Mouse (Mus musculus): ENCODE measurements around the gene Chil1. TPM values are rescaled to one million over a fixed set of nuclear protein-coding genes. Genes with fewer than 3 reads are reported as not detected.

Chil1 gene
- polyA plus RNA-seq (2015; fragmentation: Nextera tagmentation; extraction: Ambion mirVana) = 11.6 and 12.1 TPM in 2 replicates

DNA sequence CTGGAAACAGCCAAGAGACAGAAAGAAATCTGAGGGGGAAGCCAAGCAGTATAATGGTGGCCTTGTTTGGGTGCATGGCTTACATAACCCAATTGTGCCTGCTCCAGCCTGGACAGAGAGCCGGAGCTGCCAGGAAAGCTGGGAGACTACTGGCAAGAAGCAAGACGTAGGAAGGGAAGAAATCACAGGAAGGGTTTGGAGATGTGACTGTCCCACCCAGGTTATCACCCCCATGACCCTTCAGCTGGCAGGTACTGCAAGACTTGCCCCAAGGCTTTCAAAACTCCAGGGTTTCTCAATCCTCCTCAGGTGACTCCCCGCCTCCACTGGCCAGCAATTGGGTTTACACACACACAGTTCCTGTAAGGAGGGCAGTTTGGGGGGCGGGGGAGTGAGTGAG lies at the start of gene Chil1:
Gene Chil1 (plus strand): TSS at position 152 of the 400 bp plus-strand sequence.
- peak within 1 kb of the TSS; percentile 63; the same call in 1 of the 2 replicates for H3K27ac ChIP-seq
- no peaks in the 10 kb centered on the region for H3K9me3 ChIP-seq
- H3K36me3 ChIP-seq = no peaks in the 10 kb centered on the region
- no peak within 1 kb of the TSS for H3K9ac ChIP-seq
- 0 out of 2 replicates have a peak, but pooled peaks have one; percentile 36 for ATAC-seq (ENCODE audit: low FRiP score, low read depth)
- H3K4me2 ChIP-seq (replicated peaks) = 0 out of 2 replicates have a peak within 1 kb of the TSS, but pooled peaks have one; percentile 11
- H3K4me1 ChIP-seq = peaks cover 24% of the 10 kb centered on the region
- WGBS = 46% methylated on average over 4 of the region's 4 CpGs
- no peaks in the 10 kb centered on the region for H3K27me3 ChIP-seq
- H3K4me3 ChIP-seq = no peak within 1 kb of the TSS

DNA sequence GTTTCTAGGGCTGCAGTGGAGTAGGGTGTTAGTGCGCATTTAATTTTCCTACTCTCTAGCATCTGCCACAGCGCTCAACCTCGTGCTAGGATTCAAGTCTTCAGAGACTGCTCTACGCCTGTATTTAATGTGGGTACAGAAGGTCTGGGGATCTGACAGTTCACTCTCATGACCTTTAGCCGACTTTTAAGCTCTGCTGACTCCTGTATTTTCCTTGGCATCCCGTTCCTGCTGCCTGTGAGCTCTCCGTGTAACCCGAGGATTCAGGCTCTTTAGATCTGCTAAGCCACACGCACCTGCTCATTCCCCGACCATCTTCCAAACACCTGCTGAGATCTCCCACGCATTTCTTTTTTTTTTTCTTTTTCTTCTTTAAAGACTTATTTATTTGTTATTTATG lies 48.7 kb upstream of the Chil1 start:
- no peak for ATAC-seq (ENCODE audit: low FRiP score, low read depth)
- WGBS = 53% methylated on average over 11 of the region's 11 CpGs
- Histone ChIP-seq H3K27me3 (no peaks in the 10 kb centered on the region), H3K9me3 (0 out of 2 replicates have a peak, but pooled peaks cover 8% of the 10 kb centered on the region), H3K27ac (no peak overlapping the region), H3K4me3 (no peak overlapping the region), H3K9ac (no peak overlapping the region), H3K4me1 (no peaks in the 10 kb centered on the region), H3K4me2 (replicated peaks) (no peak overlapping the region), H3K36me3 (no peaks in the 10 kb centered on the region)

DNA sequence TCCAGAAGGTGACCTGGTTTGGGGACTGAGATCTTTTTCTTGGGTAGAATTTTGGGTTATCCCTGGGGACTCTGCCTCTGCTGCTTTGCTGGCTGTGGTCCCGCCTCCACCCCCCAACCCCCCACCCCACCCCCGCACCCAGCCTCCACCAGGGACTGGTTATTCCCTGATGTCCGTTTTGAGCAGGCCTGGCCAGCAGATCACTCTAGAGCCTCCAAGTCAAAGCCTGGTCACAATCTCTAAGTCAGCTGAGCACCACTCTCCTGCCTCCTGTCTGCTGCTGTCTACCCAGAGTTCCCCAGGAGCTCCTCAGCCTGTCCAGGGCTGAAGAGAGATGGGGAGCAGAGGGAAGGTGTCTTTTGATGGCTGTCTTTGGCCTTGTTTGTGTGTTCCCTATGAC lies 45.6 kb upstream of the Chil1 start:
- Histone ChIP-seq H3K36me3 (no peaks in the 10 kb centered on the region), H3K27me3 (no peaks in the 10 kb centered on the region), H3K9ac (no peak overlapping the region), H3K27ac (no peak overlapping the region), H3K4me2 (replicated peaks) (no peak overlapping the region), H3K4me3 (no peak overlapping the region), H3K9me3 (no peaks in the 10 kb centered on the region), H3K4me1 (no peaks in the 10 kb centered on the region)
- WGBS = 63% methylated on average over 3 of the region's 3 CpGs
- no peak for ATAC-seq (ENCODE audit: low FRiP score, low read depth)

GRCm38 (mm10) chr1:134138424-134138823 lies 43.6 kb upstream of the Chil1 start:
- H3K4me2 ChIP-seq (replicated peaks) = no peak overlapping the region
- no peaks in the 10 kb centered on the region for H3K9me3 ChIP-seq
- 80% methylated on average over 9 of the region's 9 CpGs for WGBS
- H3K27me3 ChIP-seq = no peaks in the 10 kb centered on the region
- no peaks in the 10 kb centered on the region for H3K4me1 ChIP-seq
- H3K4me3 ChIP-seq = no peak overlapping the region
- H3K36me3 ChIP-seq = no peaks in the 10 kb centered on the region
- no peak for ATAC-seq (ENCODE audit: low FRiP score, low read depth)
- no peak overlapping the region for H3K27ac ChIP-seq
- H3K9ac ChIP-seq = no peak overlapping the region

DNA sequence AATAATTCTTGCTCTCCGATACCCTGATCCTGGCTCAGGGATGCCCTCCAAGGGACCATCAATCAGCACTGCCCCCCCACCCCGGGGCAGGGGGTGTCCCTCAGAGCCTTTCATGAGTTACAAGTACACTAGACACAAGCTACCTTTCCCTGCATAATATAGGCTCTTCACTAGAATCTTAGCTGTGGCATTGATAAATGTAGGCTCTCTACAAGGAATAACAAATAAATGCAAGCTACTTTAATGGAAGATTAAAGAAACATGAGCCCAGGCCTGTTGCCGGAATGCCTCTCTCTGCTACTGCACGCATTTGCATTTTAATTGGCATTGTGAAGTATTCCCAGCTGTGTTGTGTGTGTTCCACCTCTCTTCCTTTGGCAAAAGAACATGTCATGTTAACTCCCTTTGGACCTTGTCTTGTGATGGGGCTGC lies 39.6 kb upstream of the Chil1 start:
- 52% methylated on average over 4 of the region's 4 CpGs for WGBS
- H3K4me3 ChIP-seq = no peak overlapping the region
- H3K4me1 ChIP-seq = 0 out of 2 replicates have a peak, but pooled peaks cover 4% of the 10 kb centered on the region
- no peaks in the 10 kb centered on the region for H3K36me3 ChIP-seq
- H3K4me2 ChIP-seq (replicated peaks) = no peak overlapping the region
- no peak overlapping the region for H3K27ac ChIP-seq
- no peaks in the 10 kb centered on the region for H3K9me3 ChIP-seq
- H3K27me3 ChIP-seq = no peaks in the 10 kb centered on the region
- no peak for ATAC-seq (ENCODE audit: low FRiP score, low read depth)
- H3K9ac ChIP-seq = no peak overlapping the region

- 0 out of 2 replicates have a peak, but pooled peaks cover 3% of the 10 kb centered on the region for H3K27me3 ChIP-seq
- H3K36me3 ChIP-seq = no peaks in the 10 kb centered on the region
- no peak overlapping the region for H3K4me3 ChIP-seq
- 70% methylated on average over 8 of the region's 8 CpGs for WGBS
- no peak overlapping the region; the same call in 1 of the 2 replicates for H3K27ac ChIP-seq
- no peak overlapping the region for H3K4me2 ChIP-seq (replicated peaks)
- H3K9me3 ChIP-seq = no peaks in the 10 kb centered on the region
- 0 out of 2 replicates have a peak, but pooled peaks cover 4% of the 10 kb centered on the region for H3K4me1 ChIP-seq
- no peak overlapping the region for H3K9ac ChIP-seq
- no peak for ATAC-seq (ENCODE audit: low FRiP score, low read depth)
Observed at GRCm38 (mm10) chr1:134146066-134146465, 35.9 kb upstream of the Chil1 start.

DNA sequence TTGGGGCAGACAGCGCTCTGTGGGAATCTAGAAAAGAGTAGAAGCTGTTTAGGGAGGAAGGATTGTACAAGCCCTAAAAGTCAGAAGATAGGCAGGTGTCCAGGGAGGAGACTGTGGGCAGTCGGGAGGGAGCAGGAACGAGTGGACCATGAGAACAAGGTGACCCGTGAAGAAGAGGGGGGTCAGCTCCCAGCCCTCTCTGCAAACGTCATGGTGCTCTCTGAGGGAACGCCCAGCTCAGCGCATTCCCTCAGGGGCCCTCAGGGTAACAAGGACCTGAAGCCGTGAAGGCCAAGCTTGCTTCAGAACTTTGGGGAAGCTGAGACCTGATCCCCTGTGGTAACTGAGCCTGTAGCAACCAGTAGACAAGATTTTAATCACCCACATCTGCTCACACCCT lies 31.9 kb upstream of the Chil1 start:
- ATAC-seq (ENCODE audit: low FRiP score, low read depth) = no peak
- H3K4me2 ChIP-seq (replicated peaks) = no peak overlapping the region
- 0 out of 2 replicates have a peak, but pooled peaks cover 4% of the 10 kb centered on the region for H3K4me1 ChIP-seq
- H3K27me3 ChIP-seq = 0 out of 2 replicates have a peak, but pooled peaks cover 3% of the 10 kb centered on the region
- H3K27ac ChIP-seq = no peak overlapping the region
- H3K9ac ChIP-seq = no peak overlapping the region
- no peaks in the 10 kb centered on the region for H3K36me3 ChIP-seq
- 48% methylated on average over 8 of the region's 8 CpGs for WGBS
- no peak overlapping the region for H3K4me3 ChIP-seq
- peaks cover 4% of the 10 kb centered on the region; the same call in 1 of the 2 replicates for H3K9me3 ChIP-seq

- H3K4me3 ChIP-seq = no peak overlapping the region
- whole genome bisulfite sequencing = 92% methylated on average over 9 of the region's 9 CpGs
Observed at GRCm38 (mm10) chr1:134150745-134151144, 31.2 kb upstream of the Chil1 start.

DNA sequence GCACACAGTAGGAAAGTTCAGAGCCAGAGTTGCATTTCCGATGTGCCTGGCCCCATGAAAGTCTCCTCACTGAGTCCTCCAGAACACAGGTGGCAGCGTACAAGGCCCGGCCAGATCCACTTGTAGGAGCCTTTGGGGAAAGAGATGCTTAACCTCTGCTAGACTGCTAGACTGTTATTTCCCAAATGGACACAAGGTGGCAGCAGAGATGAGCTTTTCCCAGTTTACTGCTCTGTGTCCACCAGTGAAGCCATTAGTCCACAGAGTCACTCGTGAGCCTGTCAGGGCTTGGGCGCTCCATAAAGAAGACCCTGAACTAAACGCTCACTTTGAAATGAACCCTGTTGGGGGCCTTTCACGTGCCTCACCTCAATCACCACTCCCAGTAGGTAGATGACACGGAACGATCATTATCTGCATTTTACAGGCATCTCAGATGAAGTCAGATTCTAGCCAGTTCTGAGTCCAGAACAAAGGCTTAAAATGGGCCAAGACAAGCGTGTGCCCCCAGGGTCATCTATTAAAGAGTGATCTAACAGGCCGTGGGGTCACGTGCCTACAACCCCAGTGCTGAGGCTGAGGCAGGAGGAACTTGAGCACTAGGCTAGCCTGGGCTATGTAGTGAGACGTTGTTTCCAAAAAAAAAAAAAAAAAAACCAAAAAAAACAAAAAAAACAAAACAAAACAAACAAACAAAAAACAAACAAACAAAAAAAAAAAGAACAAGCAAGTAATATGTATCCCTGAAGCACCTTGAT lies 30.1 kb upstream of the Chil1 start:
- no peaks in the 10 kb centered on the region for H3K36me3 ChIP-seq
- 33% methylated on average over 13 of the region's 13 CpGs for WGBS

More at GRCm38 (mm10) chr1:134150745-134151144, 31.2 kb upstream of the Chil1 start:
- Histone ChIP-seq H3K27me3 (0 out of 2 replicates have a peak, but pooled peaks cover 3% of the 10 kb centered on the region), H3K4me2 (replicated peaks) (no peak overlapping the region), H3K36me3 (no peaks in the 10 kb centered on the region), H3K9ac (no peak overlapping the region), H3K4me1 (0 out of 2 replicates have a peak, but pooled peaks cover 3% of the 10 kb centered on the region), H3K27ac (no peak overlapping the region), H3K9me3 (peaks cover 6% of the 10 kb centered on the region; the same call in 1 of the 2 replicates)
- ATAC-seq (ENCODE audit: low FRiP score, low read depth) = no peak

GRCm38 (mm10) chr1:134152626-134153590 lies 29.1 kb upstream of the Chil1 start:
- Histone ChIP-seq H3K4me1 (no peaks in the 10 kb centered on the region), H3K9ac (no peak overlapping the region), H3K4me2 (replicated peaks) (no peak overlapping the region), H3K9me3 (peaks cover 6% of the 10 kb centered on the region; the same call in 1 of the 2 replicates), H3K27ac (no peak overlapping the region), H3K36me3 (no peaks in the 10 kb centered on the region), H3K4me3 (no peak overlapping the region), H3K27me3 (0 out of 2 replicates have a peak, but pooled peaks cover 3% of the 10 kb centered on the region)
- 77% methylated on average over 21 of the region's 21 CpGs for WGBS
- ATAC-seq (ENCODE audit: low FRiP score, low read depth) = no peak

More for the DNA sequence above, 30.1 kb upstream of the Chil1 start:
- Histone ChIP-seq H3K4me3 (no peak overlapping the region), H3K27me3 (0 out of 2 replicates have a peak, but pooled peaks cover 3% of the 10 kb centered on the region), H3K4me1 (no peaks in the 10 kb centered on the region), H3K9ac (no peak overlapping the region), H3K4me2 (replicated peaks) (no peak overlapping the region), H3K27ac (no peak overlapping the region), H3K9me3 (peaks cover 6% of the 10 kb centered on the region; the same call in 1 of the 2 replicates)
- peak; percentile 83; the same call in 1 of the 2 replicates for ATAC-seq (ENCODE audit: low FRiP score, low read depth)

GRCm38 (mm10) chr1:134154121-134154520 lies 27.9 kb upstream of the Chil1 start:
- WGBS = 88% methylated on average over 3 of the region's 3 CpGs
- H3K9ac ChIP-seq = no peak overlapping the region
- no peak for ATAC-seq (ENCODE audit: low FRiP score, low read depth)
- peaks cover 6% of the 10 kb centered on the region; the same call in 1 of the 2 replicates for H3K9me3 ChIP-seq
- H3K4me2 ChIP-seq (replicated peaks) = no peak overlapping the region
- H3K27ac ChIP-seq = no peak overlapping the region
- H3K27me3 ChIP-seq = 0 out of 2 replicates have a peak, but pooled peaks cover 3% of the 10 kb centered on the region
- no peaks in the 10 kb centered on the region for H3K4me1 ChIP-seq
- no peaks in the 10 kb centered on the region for H3K36me3 ChIP-seq
- no peak overlapping the region for H3K4me3 ChIP-seq
